Mouse (Mus musculus): Measurements from ENCODE around the gene Ugt1a9.

GRCm38 (mm10) chr1:88070495-88070894 lies at the start of gene Ugt1a9:
- no peak for TF ChIP-seq SIN3A (IDR thresholded peaks at IDR 0.05; ENCODE audit: low read length)
- no peak for TF ChIP-seq USF1 (IDR thresholded peaks at IDR 0.05; ENCODE audit: low read depth, low read length)

Data from CH12.LX (cell line).